Mouse (Mus musculus) naive thymus-derived CD4-positive, alpha-beta T cell, adult 2 months (primary cell): ENCODE data around the gene Srrm2.

ENCODE experiments used
- DNase-seq: peaks from one replicate; pipeline ENCODE4 v3.0.0-alpha.2; 2011; ENCODE audit warnings: low read depth

Srrm2 gene

DNA sequence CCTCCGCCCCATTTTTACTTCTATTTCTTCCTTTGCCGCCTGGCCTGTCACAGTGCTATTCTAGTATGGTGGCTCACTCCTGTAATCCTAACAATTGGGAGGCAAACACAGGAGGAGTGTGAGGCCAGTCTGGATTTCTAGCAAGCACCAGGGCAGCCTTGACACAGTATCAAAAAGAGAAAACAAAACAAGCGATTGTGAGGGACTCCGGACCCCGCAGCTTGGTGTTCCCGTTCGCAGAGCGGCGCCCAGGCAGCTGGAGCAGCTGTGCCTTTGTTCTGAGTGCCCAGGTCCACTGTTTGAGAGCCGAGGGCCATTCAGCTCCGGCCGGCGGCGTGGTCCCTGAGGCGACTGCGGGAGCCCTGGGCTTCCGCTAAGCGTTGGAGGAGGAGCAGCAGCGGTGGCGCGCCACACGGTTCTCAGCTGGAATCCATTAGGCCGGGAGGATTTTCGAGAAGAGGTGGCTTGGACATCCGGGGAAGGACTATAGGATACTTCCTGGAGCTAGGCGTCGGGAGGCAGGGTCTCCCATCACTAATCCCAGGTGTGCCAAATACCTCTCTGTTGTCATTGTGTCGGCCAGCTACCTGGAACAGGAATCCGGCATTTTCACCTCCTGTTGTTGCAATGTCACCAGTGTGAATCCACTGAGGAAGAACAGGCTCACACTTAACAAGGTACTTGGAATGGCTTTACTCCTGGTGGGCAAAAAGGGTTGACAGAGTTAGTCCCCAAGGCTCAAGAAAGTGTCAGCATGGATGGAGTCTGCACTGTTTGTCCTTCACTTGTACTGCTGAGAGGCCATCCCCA lies at the start of gene Srrm2:
Gene Srrm2 (plus strand): TSS at position 264 of the 810 bp plus-strand sequence.
- peak; percentile 65 for DNase-seq

DNA sequence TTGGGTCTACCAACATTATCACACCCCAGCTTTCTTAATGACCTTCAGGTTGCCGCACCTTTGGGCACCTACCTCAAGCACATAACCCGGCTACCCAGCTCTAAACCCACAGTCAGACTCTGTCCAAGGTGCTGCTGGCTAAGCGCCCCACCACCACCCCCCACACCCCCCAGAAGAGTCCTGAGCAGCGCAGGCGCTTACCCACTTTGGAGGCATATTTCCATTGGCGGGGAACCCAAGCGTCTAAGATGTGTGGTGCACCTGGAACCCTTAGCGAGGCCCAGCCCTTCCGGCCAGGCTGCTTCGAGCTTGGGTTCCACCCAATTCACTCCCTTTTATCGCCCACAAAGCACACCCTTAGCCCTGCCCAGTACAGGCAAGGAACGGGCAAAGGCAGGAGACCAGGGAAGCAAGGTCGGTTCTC lies 49.7 kb upstream of the Srrm2 start, which contains the start of gene Paqr4:
Gene Paqr4 (minus strand): TSS at position 270 of the 424 bp plus-strand sequence.
- no peak for DNase-seq

DNA sequence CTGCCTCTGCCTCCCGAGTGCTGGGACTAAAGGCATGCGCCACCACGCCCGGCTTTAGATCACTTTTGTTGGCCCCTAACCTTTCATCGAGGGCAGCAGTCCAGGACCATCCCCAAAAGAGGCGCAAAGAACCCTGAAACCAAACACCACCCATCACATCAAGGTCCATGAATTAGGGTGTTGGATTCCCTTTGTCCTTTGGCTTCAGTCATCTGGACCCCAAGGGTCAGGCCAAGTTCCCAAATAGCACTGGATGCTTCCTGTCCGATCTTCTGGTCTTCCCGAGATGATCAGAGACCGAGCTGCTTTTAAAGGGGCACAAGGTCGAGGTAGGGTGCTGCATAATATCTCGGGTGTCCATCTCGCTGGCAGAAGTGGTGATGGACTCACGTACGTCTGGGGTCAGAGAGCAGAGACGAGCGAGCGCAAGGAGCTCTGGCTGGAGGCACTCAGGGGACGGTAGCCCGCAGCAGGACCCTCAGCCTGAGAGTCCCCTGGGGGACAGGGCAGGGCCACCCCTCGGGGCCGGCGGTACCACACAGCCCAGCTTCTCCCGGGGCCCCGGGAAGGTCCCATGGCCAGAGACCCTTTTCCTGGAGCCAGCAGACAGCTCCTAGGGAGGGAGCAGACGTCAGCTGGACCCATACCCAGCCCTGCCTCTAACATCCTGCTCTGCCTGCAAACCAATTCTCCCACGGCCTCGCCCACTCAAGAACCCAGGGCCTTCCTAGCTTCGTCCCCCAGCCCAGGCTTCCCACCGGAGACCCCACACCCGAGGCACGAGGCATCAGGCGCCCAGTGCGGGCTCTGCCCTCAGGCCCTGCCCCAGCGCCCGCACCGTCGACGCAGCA lies 48.7 kb upstream of the Srrm2 start:
- DNase-seq: peak; percentile 15

DNA sequence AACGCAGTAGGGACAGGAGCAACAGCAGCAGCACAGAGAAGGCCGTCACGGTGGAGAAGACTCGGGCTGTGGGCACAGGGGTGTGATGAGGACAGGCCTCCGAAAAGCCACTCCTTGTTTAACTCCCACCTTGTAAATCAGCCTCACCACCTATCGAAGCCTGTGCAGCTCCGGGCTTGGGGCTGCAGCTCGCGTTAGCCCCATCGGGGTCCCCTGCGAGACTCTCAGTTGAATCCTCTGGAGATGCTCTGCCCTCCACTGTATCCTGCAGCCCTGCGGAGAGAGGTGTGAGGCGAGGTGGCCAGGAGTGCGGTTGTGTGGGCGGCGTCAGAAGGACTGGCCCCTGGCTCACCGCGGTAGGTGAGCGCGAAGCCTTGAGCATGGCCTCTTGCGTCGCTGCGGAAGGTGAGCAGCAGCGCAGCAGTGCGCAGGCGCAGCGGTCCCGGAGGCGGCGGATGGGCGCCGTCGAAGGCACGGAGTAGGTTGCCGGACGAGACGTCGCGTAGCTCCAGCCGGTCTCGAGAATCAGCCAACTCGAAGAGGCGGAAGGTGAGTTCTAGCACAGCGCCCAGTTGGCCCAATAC lies 48.0 kb upstream of the Srrm2 start:
- DNase-seq: peak; percentile 83

DNA sequence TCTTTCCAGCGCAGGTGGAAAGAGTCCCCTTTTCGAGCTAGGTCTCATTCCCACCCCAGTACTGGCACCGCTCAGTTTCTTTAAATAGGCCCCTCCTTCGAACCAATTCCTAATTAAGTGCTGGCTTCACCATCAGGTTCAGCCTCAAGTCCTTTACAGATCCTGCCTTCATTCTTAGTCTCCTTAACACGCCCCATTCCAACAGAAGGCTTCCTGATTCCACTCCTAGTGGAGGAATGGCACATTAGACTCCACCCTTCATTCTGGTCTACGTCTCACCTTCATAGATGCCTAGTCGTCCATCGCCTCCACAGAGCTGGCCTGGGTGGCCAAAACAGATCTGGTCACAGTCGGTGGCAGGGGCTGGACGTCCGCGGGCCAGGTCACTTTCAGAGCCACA lies 47.4 kb upstream of the Srrm2 start:
- DNase-seq: peak; percentile 26

DNA sequence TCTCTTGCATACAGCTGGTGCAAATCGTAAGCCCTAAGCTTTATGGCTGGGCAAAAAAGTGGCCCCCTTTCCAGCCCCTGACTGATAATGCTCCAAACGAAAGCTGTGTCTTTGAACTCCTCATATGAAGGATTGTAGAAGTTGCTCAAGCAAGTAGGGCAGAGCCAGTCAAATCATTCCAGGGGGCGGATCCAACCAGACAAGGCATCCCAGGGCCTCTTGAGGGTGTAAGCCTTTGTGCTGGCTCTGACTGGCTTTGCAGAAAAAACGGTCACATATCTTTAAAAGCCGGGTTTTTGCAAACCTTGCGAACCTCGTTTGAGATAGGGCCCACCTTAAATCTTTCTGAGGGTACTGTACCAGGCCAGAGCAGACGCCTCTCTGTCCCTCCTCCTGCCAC lies 46.3 kb upstream of the Srrm2 start:
- DNase-seq: peak; percentile 23

DNA sequence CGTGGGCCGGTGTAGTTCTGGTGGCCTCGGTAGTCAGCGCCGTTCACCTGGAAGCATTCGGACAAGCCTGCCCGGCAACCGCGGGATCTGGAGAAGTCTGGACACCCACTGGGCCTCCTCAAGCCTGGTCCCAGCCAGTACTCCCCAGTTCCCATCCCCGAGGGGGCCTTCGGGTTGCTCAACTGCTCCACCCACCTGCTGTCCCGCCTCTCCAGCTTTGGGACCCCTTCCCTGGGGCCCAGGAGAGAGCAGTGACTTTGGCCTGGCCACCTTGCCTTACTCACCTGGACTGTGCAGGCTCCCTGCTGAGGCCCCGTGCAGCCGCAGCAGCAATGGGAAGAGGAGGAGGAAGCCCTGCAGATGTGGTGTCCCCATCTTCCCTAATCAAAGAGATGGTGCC lies 45.7 kb upstream of the Srrm2 start:
- peak; percentile 25 for DNase-seq

DNA sequence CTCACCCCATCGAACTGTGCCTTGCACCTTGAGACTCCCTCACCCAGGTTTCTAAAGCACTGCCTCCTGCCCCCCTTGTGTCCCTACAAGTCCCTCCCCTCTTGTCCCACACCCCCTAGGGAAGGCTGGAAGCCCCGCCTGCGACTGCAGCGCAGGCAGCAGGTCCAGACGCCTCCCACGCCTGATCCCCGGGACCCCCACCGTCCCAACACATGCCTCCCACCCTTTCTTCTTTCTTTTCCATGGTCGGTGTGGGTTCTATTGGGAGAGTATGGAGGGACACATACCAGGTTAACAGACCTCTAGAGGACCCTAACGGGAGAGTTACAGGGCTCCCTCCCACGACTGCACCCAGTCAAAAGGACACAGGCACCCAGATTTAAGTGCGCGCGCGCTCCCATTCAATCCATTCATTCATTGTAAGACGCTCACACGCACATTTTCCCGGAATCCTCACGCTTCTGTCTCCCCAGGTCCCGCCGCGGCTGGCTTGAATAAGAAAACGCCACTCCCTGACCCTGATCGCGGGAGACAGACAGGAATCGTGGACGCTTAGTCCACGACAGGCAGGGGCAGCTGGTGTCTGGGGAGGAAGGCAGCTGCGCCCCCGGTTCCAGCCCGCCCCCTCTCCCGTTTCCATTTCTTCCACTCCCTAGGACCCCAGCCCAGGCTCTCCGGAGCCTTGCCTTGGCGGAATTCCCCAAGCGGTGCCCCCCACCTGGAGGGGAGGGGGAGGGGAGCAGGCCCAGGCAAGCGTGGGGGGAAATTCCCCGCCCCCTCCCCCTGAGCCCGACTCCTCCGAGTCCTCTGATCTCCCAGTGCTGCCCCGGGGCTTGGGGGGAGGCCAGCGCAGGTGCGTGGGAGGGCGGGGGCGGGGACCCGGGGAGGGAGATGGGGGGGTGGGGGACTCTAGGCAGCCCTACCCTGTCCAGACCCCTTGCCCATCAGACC lies 44.8 kb upstream of the Srrm2 start, which contains the start of gene Kremen2:
Gene Kremen2 (minus strand): TSS at position 533 of the 951 bp plus-strand sequence.
- DNase-seq: peak; percentile 47

DNA sequence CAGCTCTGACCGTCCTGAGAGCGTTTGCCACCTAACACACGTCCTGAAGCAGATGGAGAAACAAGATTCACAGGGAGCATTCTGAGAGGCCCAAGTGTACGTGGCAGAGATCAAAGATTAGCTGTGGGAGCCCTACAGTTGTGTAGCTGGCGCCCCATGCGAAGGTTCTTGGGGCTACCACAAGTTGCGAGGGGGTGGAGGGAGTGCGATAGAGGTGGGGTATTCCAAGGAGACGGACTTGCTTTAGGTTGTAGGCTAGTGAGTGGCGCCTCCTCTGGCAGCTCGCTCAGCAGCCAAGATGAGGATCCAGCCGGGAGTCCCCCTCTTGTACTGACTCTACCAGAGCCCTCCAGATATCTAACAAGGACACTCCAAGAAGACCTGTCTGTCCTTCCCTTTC lies 44.0 kb upstream of the Srrm2 start:
- DNase-seq: peak; percentile 53

DNA sequence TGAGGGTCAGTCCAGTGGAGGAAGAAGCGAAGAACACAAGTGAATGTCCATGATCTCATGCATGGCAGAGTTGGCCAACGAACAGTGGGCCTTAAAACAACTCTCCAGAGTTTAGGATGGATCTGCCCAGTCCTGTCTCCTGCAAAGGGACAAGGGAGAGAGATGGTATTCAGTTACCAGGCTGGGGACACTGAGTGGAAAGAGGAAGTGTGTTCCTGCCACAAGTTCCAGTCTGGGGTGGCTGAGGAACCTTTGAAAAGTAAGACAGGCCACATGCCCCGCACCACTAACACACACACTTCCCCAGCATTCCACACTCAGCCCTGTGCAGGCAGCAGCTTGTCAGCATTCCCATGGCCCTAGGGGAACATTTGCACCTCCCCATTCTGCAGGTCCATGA lies 43.6 kb upstream of the Srrm2 start:
- DNase-seq: no peak

DNA sequence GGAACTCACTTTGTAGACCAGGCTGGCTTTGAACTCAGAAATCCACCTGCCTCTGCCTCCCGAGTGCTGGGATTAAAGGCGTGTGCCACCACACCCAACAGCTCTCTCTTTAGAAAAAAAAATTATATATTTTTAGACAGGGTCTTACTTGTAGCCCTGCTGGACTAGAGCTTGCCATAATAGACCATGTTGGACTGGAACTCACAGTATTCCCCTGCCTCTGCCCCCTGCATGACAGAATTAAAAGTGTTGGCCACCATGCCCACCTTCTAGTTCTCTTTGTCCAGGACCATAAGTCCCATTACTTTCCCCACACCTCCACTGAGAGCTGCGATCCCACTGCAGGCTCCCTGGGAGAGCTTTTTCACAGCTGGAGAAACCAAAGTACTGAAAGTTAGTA lies 42.9 kb upstream of the Srrm2 start:
- DNase-seq: no peak

DNA sequence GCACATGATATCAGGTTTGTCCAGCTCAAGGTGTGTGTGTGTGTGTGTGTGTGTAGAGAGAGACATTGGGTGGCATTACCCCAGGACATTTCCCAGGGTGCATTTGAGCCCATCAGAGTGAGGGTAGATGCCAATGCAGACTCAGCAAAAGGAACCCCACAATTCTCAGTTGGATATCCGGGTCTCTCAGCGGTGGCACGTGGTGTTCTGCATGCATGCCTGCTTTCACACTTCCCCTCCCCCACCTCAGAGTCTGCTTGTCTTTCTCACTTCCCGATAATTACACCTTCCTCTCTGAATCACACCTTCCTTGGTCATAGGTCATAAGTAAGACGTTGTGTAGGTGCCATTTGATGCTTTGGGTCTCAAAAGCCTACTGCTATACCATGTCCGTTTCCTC lies 42.3 kb upstream of the Srrm2 start:
- peak; percentile 38 for DNase-seq

DNA sequence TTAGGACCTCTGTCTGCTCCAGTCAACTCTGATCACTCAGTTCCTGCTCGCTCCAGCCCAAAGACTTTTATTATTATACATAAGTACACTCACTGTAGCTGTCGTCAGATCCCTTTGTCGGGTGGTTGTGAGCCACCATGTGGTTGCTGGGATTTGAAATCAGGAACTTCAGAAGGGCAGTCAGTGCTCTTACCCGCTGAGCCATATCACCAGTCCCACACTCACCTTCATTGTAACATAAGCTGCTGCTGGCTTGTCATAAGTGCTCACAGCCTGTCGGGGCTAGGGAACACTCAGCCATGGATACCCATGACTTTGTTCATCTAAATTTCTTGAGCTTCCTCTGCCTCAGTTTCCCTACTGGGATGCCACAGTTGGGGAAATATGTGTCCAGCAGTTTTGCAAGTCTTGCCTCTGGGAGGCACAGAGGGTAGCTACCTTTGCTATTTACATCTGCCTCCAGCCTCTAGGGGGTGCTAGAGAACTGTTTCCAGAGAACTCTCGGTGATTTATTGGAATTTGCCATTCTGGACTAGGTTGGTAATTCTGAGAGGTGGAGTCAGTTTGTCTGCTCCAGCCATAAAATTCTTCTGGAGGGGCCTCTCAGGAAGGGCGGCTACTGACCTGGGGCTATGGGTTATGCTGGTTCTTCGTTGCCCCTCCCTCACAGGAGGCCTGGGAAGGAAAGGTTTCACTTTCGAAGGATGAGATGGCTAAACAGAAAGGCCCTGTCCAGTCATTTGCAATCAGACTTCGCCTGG lies 41.5 kb upstream of the Srrm2 start:
- peak; percentile 89 for DNase-seq

DNA sequence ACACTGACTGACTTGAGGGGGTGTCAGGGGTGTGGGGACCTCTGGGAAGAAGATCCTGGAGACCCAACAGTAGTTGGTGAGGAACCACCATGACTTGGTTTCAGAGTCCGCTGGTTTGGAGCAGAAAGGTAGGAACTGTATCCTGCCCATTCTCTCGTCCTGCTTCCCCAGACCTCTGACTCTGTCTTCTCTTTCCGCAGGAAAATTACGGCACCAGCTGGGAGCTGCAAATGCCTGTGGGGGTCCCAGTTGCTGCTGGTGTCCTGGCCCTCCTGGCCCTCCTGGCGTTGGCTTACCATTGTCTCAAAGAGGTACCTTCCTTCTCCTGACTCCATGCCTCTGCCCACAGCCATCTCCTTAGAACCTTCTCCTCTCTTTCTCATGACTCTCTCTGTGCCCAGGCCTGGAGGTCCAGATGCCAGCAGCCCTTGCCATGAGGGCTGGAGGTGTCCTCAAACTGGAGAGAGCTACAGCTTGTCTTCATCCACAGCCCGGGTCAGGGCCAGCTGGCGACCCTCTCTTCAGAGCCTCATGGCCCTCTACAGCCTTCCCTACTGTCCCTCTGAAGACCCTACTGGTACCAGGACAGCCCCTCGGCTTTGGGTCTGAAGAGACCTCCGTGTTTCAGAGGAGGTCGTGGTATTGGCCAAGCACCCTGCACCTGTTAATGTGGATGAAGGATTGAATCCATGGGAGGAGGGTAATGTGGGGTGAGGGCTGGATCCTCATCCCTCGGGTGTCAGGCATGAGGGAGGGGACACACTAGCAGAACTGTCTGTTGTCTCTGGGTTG lies 40.7 kb upstream of the Srrm2 start:
- DNase-seq: no peak

DNA sequence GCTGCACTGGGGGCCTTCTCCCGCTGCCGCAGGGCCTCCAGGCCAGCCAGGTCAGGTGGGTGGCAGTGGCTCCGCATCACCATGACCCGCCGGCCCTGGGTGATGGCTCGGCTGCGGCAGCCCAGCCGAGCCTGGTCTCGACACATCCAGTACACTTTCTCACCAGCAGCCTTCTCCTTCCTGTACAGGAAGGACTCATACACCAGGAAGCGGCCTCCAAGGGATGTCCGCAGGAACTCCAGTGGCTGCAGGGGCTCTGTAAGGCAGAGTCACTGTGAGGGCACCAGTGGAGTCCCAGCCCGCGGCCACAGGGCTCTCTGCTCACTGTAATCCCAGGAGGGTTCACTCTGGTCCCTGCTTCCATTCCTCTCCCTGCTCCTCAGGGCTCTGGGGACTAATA lies 34.6 kb upstream of the Srrm2 start:
- no peak for DNase-seq

DNA sequence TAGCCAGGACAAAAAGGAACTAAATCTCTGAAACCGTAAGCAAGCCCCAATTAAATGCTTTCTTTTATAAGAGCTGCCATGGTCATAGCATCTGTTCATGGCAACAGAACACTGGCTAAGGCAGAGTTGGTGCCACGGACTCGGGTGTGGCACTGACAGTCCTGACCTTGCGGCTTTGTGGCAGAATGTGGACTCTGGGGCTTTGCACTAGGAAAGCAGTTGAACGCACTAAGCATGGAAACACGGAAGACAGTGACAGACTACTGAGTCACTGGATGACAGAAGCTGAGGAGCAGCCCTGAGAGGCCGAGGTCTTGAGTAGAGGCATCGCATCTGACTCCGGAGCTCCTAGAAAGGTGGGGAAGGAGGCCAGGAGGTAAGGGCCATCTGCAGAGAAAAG lies 32.8 kb upstream of the Srrm2 start:
- no peak for DNase-seq

DNA sequence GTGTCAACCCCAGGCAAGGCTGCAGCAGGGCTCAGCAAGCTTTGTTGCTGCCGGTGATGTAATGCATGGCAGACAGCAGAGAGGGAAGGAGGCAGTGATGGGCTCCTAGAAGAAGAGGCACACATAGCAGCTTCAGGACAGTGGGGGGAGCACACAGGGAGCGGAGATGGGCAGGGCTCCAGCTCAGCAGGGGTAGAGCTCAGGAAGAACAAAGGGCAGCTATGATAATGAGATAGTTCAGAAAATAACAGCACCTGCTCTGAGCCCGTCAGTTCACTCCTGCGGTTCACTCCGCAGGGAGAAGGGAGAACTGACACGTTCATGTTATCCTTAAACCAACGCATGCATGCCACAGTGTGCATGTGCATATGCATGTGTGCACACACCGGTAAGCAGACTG lies 31.5 kb upstream of the Srrm2 start:
- DNase-seq: no peak

DNA sequence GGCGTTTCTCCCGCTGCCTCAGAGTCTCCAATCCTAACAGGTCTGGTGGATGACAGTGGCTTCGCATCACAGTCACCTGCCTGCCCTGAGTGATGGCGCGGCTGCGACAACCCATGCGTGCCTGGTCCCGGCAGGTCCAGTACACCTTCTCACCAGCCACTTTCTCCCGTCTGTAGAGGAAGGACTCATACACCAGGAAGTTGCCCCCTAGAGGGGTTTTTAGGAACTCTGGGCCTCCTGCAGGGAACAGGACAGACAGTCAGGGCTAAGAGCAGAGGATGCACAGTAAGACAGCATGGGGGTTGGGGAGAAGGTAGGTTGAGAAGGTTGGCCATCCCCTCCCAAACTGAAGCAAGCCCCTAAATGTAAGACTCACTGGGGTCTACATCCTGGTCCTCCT lies 30.1 kb upstream of the Srrm2 start:
- DNase-seq: no peak

DNA sequence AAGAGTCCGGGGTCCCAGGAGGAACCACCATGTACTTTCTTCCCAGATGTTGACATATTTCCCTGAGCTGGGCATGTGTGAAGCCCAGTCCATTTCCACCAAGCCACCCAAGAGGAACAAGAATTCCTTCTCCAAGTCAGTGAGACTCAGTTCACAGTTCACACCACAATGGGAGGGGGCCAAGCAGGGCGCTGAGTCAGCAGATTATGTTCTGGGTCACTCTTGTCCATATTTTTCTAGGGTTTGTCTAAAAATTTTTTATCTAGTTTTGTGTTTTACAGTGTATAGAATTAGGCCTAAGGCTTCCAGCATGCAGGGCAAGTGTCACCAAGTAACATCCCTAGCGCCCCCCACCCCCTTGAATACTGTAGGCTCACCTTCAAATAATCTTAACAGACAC lies 29.2 kb upstream of the Srrm2 start:
- no peak for DNase-seq

DNA sequence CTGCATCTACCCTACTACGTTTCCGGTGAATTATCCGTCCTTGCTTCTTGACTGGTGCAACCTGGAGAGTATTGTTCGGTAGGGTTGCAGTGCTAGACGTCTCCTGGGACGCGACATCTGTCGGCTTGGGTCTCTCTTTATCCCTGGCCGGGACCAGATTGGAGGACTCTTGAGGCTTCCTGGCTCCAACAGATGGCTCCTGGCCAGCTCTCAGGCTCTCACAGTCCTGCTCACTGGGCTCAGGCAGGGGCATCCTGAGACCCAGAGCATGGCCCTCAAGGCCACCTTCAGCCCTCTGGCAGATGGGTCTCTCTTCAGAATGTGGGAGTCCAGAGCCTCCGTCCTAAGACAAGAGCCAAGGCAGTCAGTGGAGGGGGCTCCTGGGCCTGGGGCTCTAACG lies 27.4 kb upstream of the Srrm2 start:
- no peak for DNase-seq
